Mouse (Mus musculus): Measurements from ENCODE around the gene Kbtbd13.

- TF ChIP-seq POLR2A (IDR thresholded peaks at IDR 0.05; ENCODE audit: borderline replicate concordance, low read depth, low read length) (no peak), CTCF (IDR thresholded peaks at IDR 0.05; ENCODE audit: low read depth, low read length) (no peak)
These were observed 19.0 kb downstream of the Kbtbd13 start for GRCm38 (mm10) chr9:65372449-65372848.

All from bone marrow macrophage, adult 2 months (primary cell).